Mouse (Mus musculus): Measurements from ENCODE around the gene Nme8.

DNA sequence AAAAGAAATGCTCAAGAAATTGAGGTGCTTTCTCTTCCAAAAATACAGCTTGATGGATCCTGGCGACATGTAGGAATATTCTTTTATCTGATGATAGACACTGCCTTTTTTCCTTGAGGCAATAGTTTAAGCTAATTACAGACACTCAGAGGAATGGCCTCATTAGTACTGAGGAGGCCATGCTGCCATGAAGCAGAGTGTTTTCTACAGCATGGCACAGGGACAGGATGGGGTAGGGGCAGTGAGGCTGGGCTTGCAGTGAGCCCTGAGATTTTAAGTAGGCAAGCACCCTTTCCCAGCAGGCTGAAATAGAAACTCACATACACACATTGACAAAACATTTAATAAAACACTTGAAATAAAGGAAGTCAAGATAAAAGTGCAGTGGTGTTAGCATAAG, 95.1 kb downstream of the Nme8 start:
- TF ChIP-seq CTCF (IDR thresholded peaks at IDR 0.05; ENCODE audit: low read depth, low read length) (no peak), GATA2 (IDR thresholded peaks at IDR 0.05; ENCODE audit: borderline replicate concordance, low read depth, low read length) (no peak), GATA1 (IDR thresholded peaks at IDR 0.05; ENCODE audit: borderline replicate concordance, low read length) (no peak), TAL1 (conservative IDR thresholded peaks at IDR 0.05; ENCODE audit: low read depth, low read length) (no peak), POLR2AphosphoS5 (IDR thresholded peaks at IDR 0.05; ENCODE audit: insufficient replicate concordance, low read depth, low read length) (no peak)
